ENCODE assay signal across 16 mouse cellular contexts in genomic region chr19:16342702-16343101, GRCm38 (mm10).
DNase-seq lines count a peak whose midpoint lies in the region; TF ChIP-seq lines count a peak whose summit lies in the region.
"Had no signal": no experiment of that assay in that cellular context is flagged by ENCODE, and none has a peak within 500 bp of the region (broad histone marks: within the 10 kb centered on the region; RNA-seq: fewer than 3 reads in every experiment).

No protein-coding gene starts in this region.

- TF ChIP-seq POLR2A in kidney, adult 2 months (IDR thresholded peaks at IDR 0.05; ENCODE audit: low read depth, low read length) = no peak

- no peaks in the 10 kb centered on the region for H3K27me3 ChIP-seq in kidney, adult 2 months (replicated peaks; ENCODE audit: control insufficient read depth, insufficient read depth, low read length)
- H3K27me3 ChIP-seq: embryonic facial prominence, embryonic 15.5 days; kidney, embryonic 15.5 days; midbrain, embryonic 12.5 days; neural tube, embryonic 15.5 days had no signal

- no peak overlapping the region for H3K4me3 ChIP-seq in kidney, adult 2 months (ENCODE audit: insufficient read depth, low read depth, low read length)
- H3K4me3 ChIP-seq: embryonic facial prominence, embryonic 15.5 days; kidney, embryonic 15.5 days; midbrain, embryonic 12.5 days; neural tube, embryonic 15.5 days had no signal

- H3K4me1 ChIP-seq in kidney, adult 2 months (ENCODE audit: control insufficient read depth, insufficient read depth, low read length) = no peaks in the 10 kb centered on the region
- H3K4me1 ChIP-seq: kidney, embryonic 15.5 days had no signal

- H3K27ac ChIP-seq in kidney, adult 2 months (ENCODE audit: insufficient read depth, low read depth, low read length) = no peak overlapping the region
- H3K27ac ChIP-seq: embryonic facial prominence, embryonic 15.5 days; kidney, embryonic 15.5 days; midbrain, embryonic 12.5 days; neural tube, embryonic 15.5 days had no signal

- peak; percentile 38 for TF ChIP-seq CTCF in kidney, adult 2 months (conservative IDR thresholded peaks at IDR 0.05; ENCODE audit: insufficient read depth, insufficient read length, low read depth, low read length)

- DNase-seq in cerebellum, postnatal 10 days = peak; percentile 52 to 60
- DNase-seq in cerebellum, adult 9-10 months = no peak
- DNase-seq in kidney, adult 2 months = no peak
- DNase-seq in kidney, postnatal 14 days = no peak
- DNase-seq in thymus, postnatal 0 days (ENCODE audit: low spot score) = peak; percentile 7
- no peak for DNase-seq in thymus, postnatal 10 days (ENCODE audit: low spot score in 2 of 2)
- DNase-seq in thymus, postnatal 25 days = peak; percentile 15
- DNase-seq in spleen, adult 12 weeks (ENCODE audit: low spot score) = no peak
- DNase-seq: gastrocnemius, postnatal 10 days; heart, postnatal 10 days; lung, adult 18-20 months; spleen, adult 18-20 months had no signal

- no peaks in the 10 kb centered on the region for H3K36me3 ChIP-seq in kidney, adult 2 months (ENCODE audit: control insufficient read depth, insufficient read depth, low read length)
- H3K36me3 ChIP-seq: embryonic facial prominence, embryonic 15.5 days; midbrain, embryonic 12.5 days; neural tube, embryonic 15.5 days had no signal

- 64% methylated on average over 2 of the region's 2 CpGs for WGBS in kidney, adult 2 months

Comparison
In these comparisons a context has a peak if more than half of its experiments do, and no peak if none do; other contexts are left out.
1. DNase-seq: peak in cerebellum, postnatal 10 days (2 of 2), thymus, postnatal 0 days (single experiment) and thymus, postnatal 25 days (single experiment); none in cerebellum, adult 9-10 months (single experiment), kidney, adult 2 months (single experiment), kidney, postnatal 14 days (single experiment), thymus, postnatal 10 days (0 of 2) and spleen, adult 12 weeks (single experiment).